28 mouse cellular contexts compared by ENCODE assay signal in the genomic region with DNA sequence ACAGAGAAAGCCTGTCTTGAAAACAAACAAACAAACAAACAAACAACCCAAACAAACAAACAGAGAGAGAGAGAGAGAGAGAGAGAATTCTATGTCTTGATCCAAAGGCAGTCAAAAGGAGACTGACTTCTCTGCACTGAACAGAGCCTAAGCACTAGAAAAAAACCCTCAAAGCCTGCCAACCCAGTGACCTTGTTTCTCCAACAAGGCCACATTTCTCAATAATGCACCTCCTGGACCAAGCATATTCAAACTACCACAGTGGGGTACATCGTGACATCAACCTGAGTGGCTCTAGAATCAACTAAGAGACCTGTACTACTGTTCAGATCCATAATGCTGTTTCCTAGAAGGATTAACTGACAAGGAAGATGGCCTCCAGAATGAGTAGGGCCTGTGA.
DNase-seq lines count a peak whose midpoint lies in the region; ATAC-seq and TF ChIP-seq lines count a peak whose summit lies in the region.
"Had no signal": no experiment of that assay in that cellular context is flagged by ENCODE, and none has a peak within 500 bp of the region (broad histone marks: within the 10 kb centered on the region; RNA-seq: fewer than 3 reads in every experiment).

No protein-coding gene starts in this region.

- no peaks in the 10 kb centered on the region for H3K27me3 ChIP-seq in liver, adult 2 months (ENCODE audit: control insufficient read depth, insufficient read depth, low read length)
- H3K27me3 ChIP-seq in liver, embryonic 11.5 days (replicated peaks; ENCODE audit: control insufficient read depth, insufficient read depth, low read length), result no peaks in the 10 kb centered on the region
- H3K27me3 ChIP-seq: CH12.LX; embryonic facial prominence, embryonic 13.5 days; embryonic facial prominence, embryonic 15.5 days; forebrain, embryonic 12.5 days; Patski had no signal

- H3K4me3 ChIP-seq in liver, adult 2 months (ENCODE audit: insufficient read depth, low read depth, low read length), result no peak overlapping the region
- no peak overlapping the region for H3K4me3 ChIP-seq in liver, embryonic 11.5 days (ENCODE audit: low read depth, low read length)
- H3K4me3 ChIP-seq: embryonic facial prominence, embryonic 13.5 days; embryonic facial prominence, embryonic 15.5 days; erythroblast, embryonic 14.5 days; forebrain, embryonic 10.5 days; forebrain, embryonic 12.5 days had no signal

- H3K79me2 ChIP-seq in liver, adult 2 months (ENCODE audit: control insufficient read depth, insufficient read depth, low read length), result no peaks in the 10 kb centered on the region

- H3K9ac ChIP-seq in liver, adult 2 months (ENCODE audit: low read depth, low read length), result no peak overlapping the region
- H3K9ac ChIP-seq in liver, embryonic 11.5 days (ENCODE audit: low read depth, low read length), result no peak overlapping the region
- H3K9ac ChIP-seq: embryonic facial prominence, embryonic 13.5 days; embryonic facial prominence, embryonic 15.5 days; forebrain, embryonic 12.5 days had no signal

- peak; percentile 27 to 75 for DNase-seq in adrenal gland, adult (ENCODE audit: inconsistent age in 2 of 2, low spot score in 1 of 2)
- no peak for DNase-seq in adrenal gland, adult 18-20 months (ENCODE audit: low spot score in 2 of 2)
- peak; percentile 48 for DNase-seq in liver, adult 2 months (ENCODE audit: extremely low read depth, low read depth, low spot score)
- DNase-seq in liver, embryonic 11.5 days (ENCODE audit: low spot score), result no peak
- peak; percentile 11 for DNase-seq in adrenal gland, postnatal 14 days
- DNase-seq in adrenal gland, postnatal 36 days, result peak; percentile 30 to 49
- DNase-seq in right cerebral cortex, postnatal 36 days (ENCODE audit: low spot score in 2 of 2), result no peak
- no peak for DNase-seq in lung, postnatal 25 days (ENCODE audit: low spot score)
- DNase-seq: B cell, adult 2 months; cerebellum, adult 11 months; cerebellum, adult 18-20 months; cerebellum, adult 8-10 months; cerebellum, adult 9-11 months; cerebellum, postnatal 14 days; cerebellum, postnatal 36 days; embryo, embryonic 11 days had no signal

- H3K4me1 ChIP-seq in liver, adult 2 months (ENCODE audit: control insufficient read depth, insufficient read depth, low read length), result no peaks in the 10 kb centered on the region
- H3K4me1 ChIP-seq in liver, embryonic 11.5 days (replicated peaks; ENCODE audit: control insufficient read depth, insufficient read depth, low read length), result no peaks in the 10 kb centered on the region
- H3K4me1 ChIP-seq: embryonic facial prominence, embryonic 13.5 days; embryonic facial prominence, embryonic 15.5 days had no signal

- no peak for TF ChIP-seq CTCF in liver, adult 2 months (IDR thresholded peaks at IDR 0.05; ENCODE audit: low read depth, low read length)

- WGBS in liver, adult 2 months, result 15% methylated on average over 1 of the region's 1 CpGs
- WGBS in liver, embryonic 11.5 days, result 78% methylated on average over 1 of the region's 1 CpGs

- no peak overlapping the region for H3K27ac ChIP-seq in liver, adult 2 months (replicated peaks; ENCODE audit: insufficient read depth, low read depth, low read length)
- no peak overlapping the region for H3K27ac ChIP-seq in liver, embryonic 11.5 days (ENCODE audit: low read depth, low read length)
- H3K27ac ChIP-seq: embryonic facial prominence, embryonic 13.5 days; embryonic facial prominence, embryonic 15.5 days; forebrain, embryonic 12.5 days had no signal

- H3K9me3 ChIP-seq in liver, embryonic 11.5 days (ENCODE audit: control insufficient read depth, low read length), result no peaks in the 10 kb centered on the region
- H3K9me3 ChIP-seq: embryonic facial prominence, embryonic 13.5 days; embryonic facial prominence, embryonic 15.5 days; forebrain, embryonic 10.5 days; forebrain, embryonic 12.5 days; G1E had no signal

- ATAC-seq in liver, embryonic 11.5 days (replicated peaks; ENCODE audit: low FRiP score), result no peak
- ATAC-seq: activated CD4-positive, CD25-positive, alpha-beta regulatory T cell, adult 4 months; CD4-positive, CD25-positive, alpha-beta regulatory T cell, adult 4 months; forebrain, embryonic 14.5 days; forebrain, embryonic 16.5 days; Patski had no signal

- H3K4me2 ChIP-seq in liver, embryonic 11.5 days, result no peak overlapping the region
- H3K4me2 ChIP-seq: embryonic facial prominence, embryonic 13.5 days; embryonic facial prominence, embryonic 15.5 days; forebrain, embryonic 12.5 days had no signal

- no peak for TF ChIP-seq POLR2A in liver, adult 2 months (IDR thresholded peaks at IDR 0.05; ENCODE audit: extremely low read depth, insufficient read depth, low read length)

- H3K36me3 ChIP-seq in liver, adult 2 months (ENCODE audit: control insufficient read depth, insufficient read depth, low read length), result no peaks in the 10 kb centered on the region
- H3K36me3 ChIP-seq in liver, embryonic 11.5 days (ENCODE audit: control insufficient read depth, insufficient read depth, low read length), result no peaks in the 10 kb centered on the region
- H3K36me3 ChIP-seq: embryonic facial prominence, embryonic 13.5 days; embryonic facial prominence, embryonic 15.5 days; forebrain, embryonic 10.5 days; forebrain, embryonic 12.5 days; G1E had no signal

Comparison
In these comparisons a context has a peak if more than half of its experiments do, and no peak if none do; other contexts are left out.
1. DNase-seq: peak in adrenal gland, adult (2 of 2), liver, adult 2 months (single experiment), adrenal gland, postnatal 14 days (single experiment) and adrenal gland, postnatal 36 days (2 of 2); none in adrenal gland, adult 18-20 months (0 of 2), liver, embryonic 11.5 days (single experiment), right cerebral cortex, postnatal 36 days (0 of 2) and lung, postnatal 25 days (single experiment).